Mouse (Mus musculus) urinary bladder, postnatal 25 days (tissue): Measurements from ENCODE around the gene Pon2.
"Not testable (repeated sequence)": the region's sequence is repeated elsewhere in the genome, so short reads cannot be mapped to it uniquely, and the experiment has no call there.

Source experiments
- DNase-seq: peaks from one replicate; pipeline ENCODE4 v3.0.0; 2022; ENCODE audit warnings: low spot score

Pon2 gene

DNA sequence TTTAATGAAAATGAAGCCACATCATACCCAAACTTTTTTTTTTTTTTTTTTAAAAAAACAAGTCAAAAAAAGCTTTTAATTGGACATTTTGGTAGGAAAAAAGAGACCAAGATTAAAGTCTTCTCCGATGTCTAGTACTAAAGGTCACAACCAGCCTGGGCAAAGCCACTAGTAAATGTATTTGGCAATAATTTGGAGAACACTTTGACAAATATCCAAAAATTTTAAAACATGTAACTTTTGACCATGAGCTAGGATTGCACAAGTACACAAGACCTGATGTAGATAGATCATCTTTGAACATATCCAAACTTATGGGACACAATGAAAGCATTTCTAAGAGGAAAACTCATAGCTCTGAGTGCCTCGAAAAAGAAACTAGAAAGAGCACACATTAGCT lies 74.7 kb downstream of the Pon2 start:
- DNase-seq, result not testable (repeated sequence)

DNA sequence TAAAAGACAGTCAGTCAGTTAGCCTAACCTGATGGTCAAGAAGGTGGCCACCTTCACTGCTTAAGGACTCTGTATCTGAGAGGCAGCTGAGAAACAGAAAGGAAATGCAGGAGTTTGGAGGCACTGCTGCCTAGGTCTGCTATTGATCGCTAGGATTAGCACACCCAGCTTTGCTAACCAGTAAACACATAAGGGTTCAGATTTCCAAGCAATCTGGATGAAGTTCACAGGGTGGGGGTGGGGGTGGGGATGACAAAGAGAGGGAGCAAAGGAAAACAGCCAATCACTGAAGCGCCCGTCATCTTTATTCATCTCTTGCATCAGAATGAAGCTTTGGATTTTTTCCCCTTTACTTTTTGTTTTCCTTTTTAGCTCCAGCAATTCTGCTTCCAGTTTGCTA lies 76.2 kb downstream of the Pon2 start:
- DNase-seq, result no peak

DNA sequence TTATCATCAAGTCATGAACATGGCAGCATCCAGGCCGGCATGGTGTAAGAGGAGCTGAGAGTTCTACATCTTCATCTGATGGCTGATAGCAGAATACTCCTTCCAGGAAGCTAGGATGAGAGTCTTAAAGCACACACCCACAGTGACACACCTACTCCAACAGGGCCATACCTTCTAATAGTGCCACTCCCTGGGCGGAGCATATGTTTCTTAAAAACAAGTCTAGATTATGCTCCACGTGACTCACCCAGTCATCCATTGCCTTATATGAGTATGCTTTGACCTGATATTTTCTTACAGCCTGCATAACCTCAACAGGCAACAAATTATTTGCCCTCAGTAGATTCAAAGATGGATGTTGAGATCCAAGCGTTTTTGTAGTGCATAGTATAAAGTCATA lies 80.1 kb downstream of the Pon2 start:
- DNase-seq, result no peak
